Mouse (Mus musculus) adrenal gland, adult 18-20 months (tissue): ENCODE measurements around the gene Htr1d. TPM values are rescaled to one million over a fixed set of nuclear protein-coding genes. Genes with fewer than 3 reads are reported as not detected.

Source experiments
- DNase-seq, 2 experiments: peaks; one replicate each; pipeline ENCODE4 v3.0.0; 2021 to 2022; ENCODE audit warnings: low spot score in 2 of 2
- long read RNA-seq, 2 experiments: library from polyadenylated mRNA; stranded (forward); transcript quantifications; one replicate each; pipeline ENCODE4 v2.0.0; 2021
- total RNA-seq, 2 experiments: library from RNA; stranded (reverse); gene quantifications; 1 replicate in 1 of 2; 2 replicates in 1 of 2; pipeline ENCODE4 v1.2.3; 2021

Gene Htr1d
- under 1 TPM in 1 of 2 experiments, not detected in 1; 0.35 TPM for total RNA-seq
- long read RNA-seq, experiment 1 = 0 reads
- long read RNA-seq, experiment 2 = 0 reads

- no peak for DNase-seq
Measured at GRCm38 (mm10) chr4:136423224-136423623, at the start of gene Htr1d. TSS of gene Htr1d (plus strand) at chr4:136423524.

- DNase-seq = no peak
Measured at GRCm38 (mm10) chr4:136377001-136377400, 46.3 kb upstream of the Htr1d start.

GRCm38 (mm10) chr4:136383052-136383451, 40.3 kb upstream of the Htr1d start:
- DNase-seq = no peak

GRCm38 (mm10) chr4:136383839-136384238, 39.5 kb upstream of the Htr1d start:
- no peak for DNase-seq

- no peak for DNase-seq
Measured at GRCm38 (mm10) chr4:136387261-136387660, 36.1 kb upstream of the Htr1d start.

- DNase-seq = no peak
Measured at GRCm38 (mm10) chr4:136401806-136402205, 21.5 kb upstream of the Htr1d start.

- DNase-seq = no peak
Measured at GRCm38 (mm10) chr4:136407831-136408230, 15.5 kb upstream of the Htr1d start.

- no peak for DNase-seq
Measured at GRCm38 (mm10) chr4:136411995-136412765, 11.1 kb upstream of the Htr1d start.

- DNase-seq = no peak
Measured at GRCm38 (mm10) chr4:136415477-136415876, 7.8 kb upstream of the Htr1d start.

GRCm38 (mm10) chr4:136418962-136419361, 4.4 kb upstream of the Htr1d start:
- no peak for DNase-seq

GRCm38 (mm10) chr4:136419386-136419785, 3.9 kb upstream of the Htr1d start:
- no peak for DNase-seq

- DNase-seq = no peak
Measured at GRCm38 (mm10) chr4:136424120-136424999, 1.0 kb downstream of the Htr1d start.

- DNase-seq = peak in 1 of 2 experiments; percentile 28
Measured at GRCm38 (mm10) chr4:136425000-136425288, 1.6 kb downstream of the Htr1d start.

GRCm38 (mm10) chr4:136430609-136431375, 7.5 kb downstream of the Htr1d start:
- no peak for DNase-seq

- DNase-seq = peak; percentile 35 to 38
Measured at GRCm38 (mm10) chr4:136431376-136431693, 8.0 kb downstream of the Htr1d start.

- DNase-seq = no peak
Measured at GRCm38 (mm10) chr4:136434029-136434428, 10.7 kb downstream of the Htr1d start.

GRCm38 (mm10) chr4:136439106-136439505, 15.8 kb downstream of the Htr1d start:
- no peak for DNase-seq

GRCm38 (mm10) chr4:136441354-136442043, 18.2 kb downstream of the Htr1d start:
- no peak for DNase-seq

GRCm38 (mm10) chr4:136444561-136444960, 21.2 kb downstream of the Htr1d start:
- no peak for DNase-seq

GRCm38 (mm10) chr4:136449795-136450194, 26.5 kb downstream of the Htr1d start:
- no peak for DNase-seq

GRCm38 (mm10) chr4:136450271-136450670, 26.9 kb downstream of the Htr1d start:
- DNase-seq = no peak
